Mouse (Mus musculus): Measurements from ENCODE around the gene Slc6a19.

DNA sequence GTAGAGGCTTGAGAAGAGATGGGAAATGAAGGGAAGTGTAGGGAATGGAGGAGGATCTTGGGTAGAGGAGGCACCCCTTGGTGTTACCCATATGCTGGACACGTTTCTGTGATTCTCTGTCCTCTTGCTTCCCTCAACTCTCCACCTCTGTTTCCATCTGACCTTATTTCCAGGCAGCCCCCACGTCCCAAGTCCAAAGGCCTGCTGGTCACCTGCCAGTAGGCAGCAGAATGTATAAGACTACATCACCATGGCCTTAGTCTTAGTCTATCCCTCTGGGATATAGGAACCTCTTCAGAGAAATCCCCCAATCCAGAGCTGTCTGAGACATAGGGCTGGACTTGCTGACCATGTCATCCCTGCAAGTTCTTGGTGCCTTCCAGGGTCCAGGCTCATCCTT is 25.4 kb downstream of the Slc6a19 start:
- TF ChIP-seq POLR2A (IDR thresholded peaks at IDR 0.05; ENCODE audit: insufficient read length, low read depth) (no peak), TCF12 (IDR thresholded peaks at IDR 0.05; ENCODE audit: insufficient read depth, poor library complexity, severe bottlenecking) (no peak), CEBPB (IDR thresholded peaks at IDR 0.05; ENCODE audit: insufficient read depth, poor library complexity, severe bottlenecking) (no peak), USF1 (IDR thresholded peaks at IDR 0.05; ENCODE audit: low read depth) (no peak), MYOG (IDR thresholded peaks at IDR 0.05; ENCODE audit: control insufficient read depth in 1 of 3, insufficient read depth in 1 of 3, insufficient read length in 2 of 3, low read depth in 2 of 3) (no peak), MYOD1 (IDR thresholded peaks at IDR 0.05; ENCODE audit: control insufficient read depth in 1 of 3, insufficient read length in 2 of 3, low read depth in 2 of 3) (no peak), MAX (IDR thresholded peaks at IDR 0.05; ENCODE audit: low read depth) (no peak), TCF3 (IDR thresholded peaks at IDR 0.05; ENCODE audit: insufficient read length, low read depth) (no peak)
